Mouse (Mus musculus): Measurements from ENCODE around the gene Piezo1.
"Not testable (repeated sequence)": the region's sequence is repeated elsewhere in the genome, so short reads cannot be mapped to it uniquely, and the experiment has no call there.

Piezo1 gene

DNA sequence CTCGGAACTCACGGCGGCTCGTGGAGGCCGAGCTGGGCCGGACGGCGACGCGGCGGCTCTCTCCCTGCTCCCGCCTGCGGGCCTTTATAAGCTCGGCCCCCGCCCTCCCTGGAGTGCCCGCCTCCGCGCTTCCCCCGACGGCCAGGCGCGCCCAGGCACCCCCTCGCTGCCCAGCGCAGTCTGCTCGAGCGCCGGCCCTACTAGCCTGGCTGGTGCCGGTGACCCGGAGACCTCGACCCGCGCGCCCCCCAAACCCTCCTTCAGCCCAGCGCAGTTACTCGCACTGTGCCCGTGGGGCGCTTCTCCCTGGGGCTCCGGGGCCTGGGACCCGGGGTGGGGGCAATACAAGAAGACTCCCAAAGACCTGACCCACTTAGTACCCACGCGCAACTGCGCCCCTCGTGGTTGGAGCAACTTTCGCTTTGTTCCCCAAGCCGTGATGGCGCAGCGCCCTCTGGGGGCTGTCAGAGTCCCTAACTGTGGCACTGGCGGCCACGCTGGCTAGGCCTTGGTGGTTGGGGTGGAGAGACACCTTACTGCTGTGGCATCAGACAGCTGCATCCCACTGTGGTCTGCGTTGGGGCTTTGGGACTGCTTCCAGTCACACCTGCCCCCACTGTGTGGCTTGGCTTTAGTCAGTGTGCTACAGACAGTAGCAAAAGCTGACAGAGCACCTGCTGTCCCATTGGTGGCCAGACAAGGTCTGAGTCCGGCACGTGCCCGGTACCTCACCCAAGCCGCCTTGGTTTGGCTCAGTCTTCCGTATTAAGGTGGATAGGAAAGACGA, at the start of gene Piezo1:
Gene Piezo1 (minus strand): TSS at position 65 of the 787 bp plus-strand sequence.
- peak; percentile 63 to 85 for DNase-seq (ENCODE audit: low spot score in 2 of 2)

DNA sequence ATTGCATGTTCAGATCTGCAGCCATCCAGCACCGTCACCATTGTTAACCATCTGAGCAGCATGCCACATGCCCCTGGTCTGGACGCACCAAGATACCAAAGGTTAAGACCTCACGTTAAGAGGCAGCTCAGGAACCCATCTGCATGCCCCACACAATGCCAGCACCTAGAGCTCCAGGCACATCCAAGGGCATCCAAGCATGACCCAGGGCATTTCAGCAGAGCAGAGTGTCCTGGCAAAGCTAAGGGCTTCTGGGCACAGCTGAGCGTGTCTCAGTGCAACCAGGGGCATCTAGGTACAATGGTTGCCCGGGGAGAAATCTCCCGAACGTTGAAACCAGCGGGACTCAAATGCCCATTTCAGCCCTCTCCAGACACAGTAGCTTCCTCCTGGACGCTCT, 49.5 kb upstream of the Piezo1 start:
- no peak for DNase-seq (ENCODE audit: low spot score in 2 of 2)

DNA sequence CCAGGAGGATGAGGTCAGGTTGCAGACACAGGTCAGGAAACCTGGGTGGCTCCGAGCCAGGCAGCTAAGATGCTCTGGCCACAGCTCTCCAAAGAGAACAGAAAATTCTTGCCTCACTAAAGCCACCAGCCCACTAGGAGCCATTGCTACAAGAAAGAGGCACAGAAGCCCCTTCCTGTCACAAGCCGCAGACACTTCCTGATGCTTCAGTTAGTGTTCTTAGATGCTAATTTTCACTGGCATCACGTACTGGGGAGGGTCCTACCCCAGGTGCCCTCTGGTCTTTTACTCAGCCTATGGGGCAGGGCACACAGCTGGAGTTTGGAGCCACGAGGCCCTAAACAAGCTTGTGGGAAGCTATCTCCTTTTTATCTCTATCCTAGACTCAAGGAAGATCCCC, 44.9 kb upstream of the Piezo1 start:
- DNase-seq (ENCODE audit: low spot score in 2 of 2) = no peak

DNA sequence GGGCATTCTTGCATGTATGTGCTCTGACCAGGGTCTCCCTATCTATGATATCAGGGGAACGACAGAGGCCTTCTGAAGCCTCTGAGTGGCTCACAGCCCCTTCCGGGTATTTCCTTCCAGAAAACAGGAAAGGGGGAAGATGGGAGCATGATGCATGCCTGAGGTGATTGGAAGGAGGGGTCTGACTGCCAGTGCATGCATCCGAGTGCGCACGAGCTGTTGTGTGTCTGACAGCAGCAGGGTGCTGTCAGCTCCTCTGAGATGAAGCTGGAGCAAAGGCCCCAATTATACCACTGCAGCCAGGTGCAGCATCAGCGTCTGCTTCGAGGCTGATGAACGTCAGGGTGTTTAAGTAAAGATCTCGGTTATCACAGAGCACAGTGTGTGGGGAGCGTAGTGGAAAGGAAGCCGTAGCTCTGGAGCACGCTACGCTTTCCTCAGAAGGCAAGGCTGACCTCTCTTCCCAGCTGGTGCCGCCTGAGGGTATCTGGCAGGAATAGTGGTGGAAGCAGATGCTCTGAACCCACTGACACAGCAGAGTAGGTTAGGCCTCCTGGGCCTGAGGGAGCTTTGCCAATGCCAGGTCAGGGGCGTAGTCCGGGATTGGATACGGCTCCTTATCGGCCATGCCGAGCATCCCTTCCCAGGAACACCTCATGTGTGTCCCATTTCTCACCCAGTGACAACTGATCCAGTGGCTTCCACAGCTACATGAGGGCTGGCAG, 42.8 kb upstream of the Piezo1 start:
- peak in 1 of 2 experiments; percentile 26 for DNase-seq (ENCODE audit: low spot score in 2 of 2)

DNA sequence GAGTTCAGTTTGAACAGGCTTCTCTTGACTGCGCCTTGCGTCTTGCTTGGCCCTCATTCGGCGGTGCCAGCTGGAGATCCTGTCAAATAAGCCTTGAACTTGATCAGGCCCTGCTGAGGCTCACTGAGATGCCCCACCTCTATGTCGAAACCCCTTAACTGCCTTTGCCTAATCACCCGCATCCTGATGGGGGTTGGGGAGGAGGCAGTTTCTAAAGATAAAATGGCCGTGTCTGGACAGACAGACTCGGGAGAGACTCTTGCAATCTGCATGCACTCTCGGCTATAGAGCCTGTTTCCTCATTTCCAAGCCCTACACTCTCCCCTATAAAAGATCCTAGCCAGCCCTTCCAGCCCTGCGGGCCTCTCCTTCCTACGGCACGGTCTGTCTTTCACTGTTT, 42.1 kb upstream of the Piezo1 start:
- no peak for DNase-seq (ENCODE audit: low spot score in 2 of 2)

DNA sequence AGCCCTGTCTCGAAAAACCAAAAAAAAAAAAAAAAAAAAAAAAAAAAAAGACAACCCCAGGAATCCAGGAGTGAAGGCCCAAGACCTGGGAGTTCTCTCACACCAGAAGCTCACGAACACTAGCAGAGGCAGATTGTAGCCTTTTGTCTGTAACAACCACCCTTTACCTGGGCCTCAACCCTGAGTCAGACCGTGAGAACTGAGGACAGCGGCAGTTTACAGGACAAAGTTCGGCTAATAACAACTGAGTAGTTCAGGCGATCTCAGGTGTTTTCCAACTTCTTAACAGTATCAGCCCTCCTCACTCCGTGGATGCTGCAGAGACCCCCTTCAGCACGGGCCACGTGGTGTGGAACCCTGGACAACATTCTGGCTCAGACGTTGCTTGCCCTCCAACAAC, 35.6 kb upstream of the Piezo1 start:
- no peak for DNase-seq (ENCODE audit: low spot score in 2 of 2)

DNA sequence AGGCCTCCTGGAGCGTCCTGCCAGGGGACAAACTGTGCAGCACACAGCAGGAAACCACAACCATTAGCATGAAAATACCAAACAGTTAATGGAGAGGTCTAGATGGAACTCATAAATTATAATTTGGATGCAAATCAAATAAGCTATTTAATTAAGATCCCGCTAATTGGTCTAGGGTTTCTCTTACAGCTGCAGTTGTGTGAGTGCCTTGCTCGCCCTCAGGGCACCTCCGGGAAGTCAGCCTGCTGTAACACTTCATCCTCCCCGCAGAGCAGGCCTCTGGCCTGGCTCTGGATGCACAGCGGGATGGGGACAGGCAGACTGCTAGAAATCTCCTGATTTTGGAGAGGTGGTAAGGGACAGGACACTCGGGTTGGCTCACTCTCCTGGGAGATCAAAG, 35.0 kb upstream of the Piezo1 start:
- no peak for DNase-seq (ENCODE audit: low spot score in 2 of 2)

DNA sequence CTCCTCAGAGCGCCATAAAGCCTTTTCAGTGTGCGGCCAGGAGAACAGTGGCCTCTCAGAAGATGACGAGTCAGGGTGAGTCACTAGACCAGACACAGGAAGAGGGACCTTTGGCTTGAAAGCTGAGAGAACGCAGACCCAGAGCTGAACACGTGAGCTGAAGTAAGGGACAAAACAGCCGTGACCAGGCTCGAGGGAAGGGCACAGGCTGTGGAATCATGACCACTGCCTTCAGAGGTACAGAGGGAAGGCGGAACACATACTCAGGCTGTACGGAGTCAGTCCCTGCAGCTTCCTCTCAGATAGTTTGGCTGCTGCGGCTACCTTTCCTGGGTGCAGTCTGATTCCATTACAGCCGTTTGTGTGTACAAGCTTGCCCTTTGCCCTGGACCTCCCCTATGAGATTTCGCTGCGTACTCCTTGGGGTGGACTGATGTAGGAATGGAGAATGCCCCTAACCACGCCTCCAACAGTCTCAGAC, 34.3 kb upstream of the Piezo1 start:
- no peak for DNase-seq (ENCODE audit: low spot score in 2 of 2)

DNA sequence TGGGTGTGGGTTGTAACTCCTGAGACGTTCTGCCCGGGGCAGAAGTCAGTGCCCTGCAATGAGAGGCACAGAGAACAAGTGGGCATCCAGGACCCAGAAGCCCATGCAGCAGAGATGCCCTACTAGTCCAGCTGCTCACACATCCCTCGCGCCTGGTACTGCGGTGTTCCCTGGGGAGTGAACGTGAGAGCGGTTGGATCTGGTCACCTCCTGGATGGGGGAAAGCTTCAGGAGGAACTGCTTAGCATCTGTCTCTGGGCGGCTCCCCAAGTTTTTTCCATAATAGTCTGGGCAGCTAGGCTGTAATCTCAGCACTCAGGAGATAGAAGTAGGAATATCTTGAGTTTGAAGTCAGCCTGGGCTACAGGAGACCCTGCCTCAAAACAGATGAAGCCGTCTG, 33.9 kb upstream of the Piezo1 start:
- no peak for DNase-seq (ENCODE audit: low spot score in 2 of 2)

DNA sequence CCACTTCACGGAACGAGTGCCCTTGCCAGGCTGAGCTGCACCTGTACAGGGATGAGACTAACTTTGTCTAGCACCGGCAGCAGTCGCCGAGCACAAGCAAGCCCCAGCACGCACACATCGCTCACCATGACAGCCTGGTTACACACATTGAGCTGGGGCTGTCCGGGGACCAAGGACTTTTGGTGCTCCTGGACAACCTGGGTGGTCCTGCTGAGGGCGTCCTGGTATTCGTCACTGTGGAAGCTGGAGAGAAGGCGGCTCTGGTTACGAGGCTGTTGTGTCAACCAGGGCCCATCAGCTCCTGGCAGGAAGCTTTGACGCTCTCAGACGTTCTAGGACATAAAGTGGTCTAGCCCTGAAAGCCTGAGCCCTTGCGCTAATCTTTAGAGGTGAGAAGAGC, 29.8 kb upstream of the Piezo1 start:
- DNase-seq (ENCODE audit: low spot score in 2 of 2) = no peak

DNA sequence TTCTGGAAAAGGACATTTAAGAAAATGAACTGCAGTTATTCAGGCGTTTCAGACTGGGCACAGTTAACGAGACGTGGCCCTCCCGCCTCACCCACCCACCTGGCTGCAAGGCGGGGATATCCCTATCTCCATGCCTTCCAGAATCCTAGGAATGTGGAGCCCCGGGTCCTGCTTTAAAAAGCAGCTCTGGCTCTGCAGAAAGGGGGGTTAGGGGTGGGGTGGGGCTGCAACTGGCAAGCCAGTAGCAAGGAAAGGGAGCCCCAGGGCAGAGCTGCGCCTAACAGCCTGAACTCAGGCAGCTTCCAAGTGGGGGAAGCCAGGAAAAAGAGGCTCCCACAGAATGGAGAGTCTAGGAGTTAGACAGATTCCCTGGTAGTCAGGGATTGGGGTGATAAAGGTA, 28.1 kb upstream of the Piezo1 start:
- no peak for DNase-seq (ENCODE audit: low spot score in 2 of 2)

DNA sequence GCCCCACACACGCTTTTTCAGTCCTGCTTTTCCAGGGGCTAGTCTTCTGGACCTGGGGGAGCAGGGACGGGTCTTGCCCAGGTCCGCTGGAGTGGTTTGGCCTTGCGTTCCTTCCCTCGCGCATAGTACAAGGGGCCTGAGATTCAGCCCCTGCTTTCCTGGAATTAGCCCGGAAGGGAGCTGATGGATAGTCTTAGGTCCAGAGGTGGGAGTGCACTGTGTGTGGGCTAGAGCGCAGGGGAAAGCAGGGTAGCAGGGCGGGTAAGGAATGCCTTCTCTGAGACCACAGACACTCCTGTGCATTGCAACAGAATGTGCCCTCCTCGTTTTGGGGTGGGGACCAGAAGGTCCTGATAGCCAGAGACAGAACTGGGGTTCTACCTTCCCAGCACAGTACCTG, 26.0 kb upstream of the Piezo1 start:
- DNase-seq (ENCODE audit: low spot score in 2 of 2) = no peak

DNA sequence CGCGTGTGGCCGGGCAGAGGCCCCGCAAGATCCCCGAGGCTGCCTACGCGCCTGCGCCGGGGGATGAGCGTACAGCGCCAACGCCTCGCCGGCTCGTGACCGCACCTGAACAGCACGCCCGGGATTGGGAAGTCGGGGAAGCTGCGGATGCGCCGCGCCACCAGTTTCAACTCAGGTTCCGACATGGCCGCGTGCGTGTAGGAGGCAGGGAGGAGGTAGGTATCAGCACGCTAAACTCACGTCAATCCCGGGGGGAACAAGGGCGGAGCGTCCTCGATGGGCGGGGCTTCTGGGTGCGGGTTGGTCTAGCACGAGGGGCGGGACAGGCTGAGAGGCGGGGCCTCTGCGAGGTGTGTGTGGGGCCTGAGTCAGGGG, 25.5 kb upstream of the Piezo1 start, which contains the start of gene Aprt:
Gene Aprt (minus strand): TSS at position 262 of the 375 bp plus-strand sequence.
- DNase-seq (ENCODE audit: low spot score in 2 of 2) = peak; percentile 67 to 85

DNA sequence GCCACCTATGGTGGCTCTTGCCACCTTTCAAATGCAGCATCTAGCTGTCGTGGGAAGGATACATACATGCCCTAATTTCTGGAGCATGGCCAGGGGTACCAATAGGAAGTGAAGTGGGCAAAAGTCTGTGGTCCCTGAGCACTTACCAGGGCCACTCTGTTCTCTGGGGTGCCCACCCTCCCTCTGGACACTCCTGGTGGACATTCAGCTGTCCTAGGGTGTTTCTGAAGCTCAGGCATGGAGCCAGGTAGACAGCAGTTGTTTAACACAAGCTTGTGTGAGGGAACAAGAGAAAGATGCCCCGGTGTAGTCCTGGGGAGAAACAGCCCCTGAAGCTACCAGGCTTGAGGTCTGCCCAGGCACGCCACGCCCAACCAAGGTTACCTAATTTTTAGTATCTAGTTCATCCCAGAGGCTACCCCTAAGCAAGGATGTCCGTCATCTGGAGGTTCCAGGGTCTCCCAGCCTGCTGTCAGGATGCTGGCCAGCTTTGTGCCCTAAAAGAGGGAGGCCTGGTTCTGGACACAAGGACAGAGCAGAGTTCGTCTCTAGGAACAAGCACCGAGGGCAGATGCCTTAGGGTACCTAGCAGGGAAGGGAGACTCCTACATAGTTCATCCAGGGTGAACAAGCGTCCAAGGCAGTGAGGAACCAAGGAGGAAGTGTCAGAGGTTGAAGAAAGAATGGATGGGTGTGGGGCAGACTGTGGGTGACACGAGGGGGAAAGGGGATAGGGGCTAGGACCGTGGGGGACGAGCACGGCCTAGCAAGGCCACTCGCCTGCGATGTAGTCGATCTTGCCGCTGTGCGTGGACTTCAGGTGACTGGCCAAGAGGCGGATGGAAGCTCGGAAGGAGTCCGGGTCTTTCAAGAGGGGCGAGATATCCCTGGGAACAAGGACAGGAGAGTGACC, 24.9 kb upstream of the Piezo1 start:
- no peak for DNase-seq (ENCODE audit: low spot score in 2 of 2)

DNA sequence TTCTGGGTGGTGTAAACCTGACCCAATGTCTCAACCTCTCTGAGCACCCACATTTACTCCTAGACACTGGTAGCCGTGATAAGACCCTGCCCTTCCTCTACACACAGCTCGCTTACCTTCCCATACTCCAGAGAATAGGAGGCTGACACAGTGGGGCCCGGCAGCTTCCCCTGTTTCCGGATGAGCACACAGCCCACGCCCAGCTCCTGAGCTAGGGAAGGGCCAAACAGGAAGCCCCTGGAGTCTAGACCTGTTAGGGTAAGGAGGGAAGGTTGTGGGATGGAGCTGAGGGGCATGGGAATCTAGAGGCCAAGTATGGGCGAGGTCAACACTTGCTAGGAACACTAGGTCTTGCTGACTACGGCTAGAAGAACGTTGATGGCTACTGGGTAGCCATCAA, 24.2 kb upstream of the Piezo1 start:
- DNase-seq (ENCODE audit: low spot score in 2 of 2) = no peak

DNA sequence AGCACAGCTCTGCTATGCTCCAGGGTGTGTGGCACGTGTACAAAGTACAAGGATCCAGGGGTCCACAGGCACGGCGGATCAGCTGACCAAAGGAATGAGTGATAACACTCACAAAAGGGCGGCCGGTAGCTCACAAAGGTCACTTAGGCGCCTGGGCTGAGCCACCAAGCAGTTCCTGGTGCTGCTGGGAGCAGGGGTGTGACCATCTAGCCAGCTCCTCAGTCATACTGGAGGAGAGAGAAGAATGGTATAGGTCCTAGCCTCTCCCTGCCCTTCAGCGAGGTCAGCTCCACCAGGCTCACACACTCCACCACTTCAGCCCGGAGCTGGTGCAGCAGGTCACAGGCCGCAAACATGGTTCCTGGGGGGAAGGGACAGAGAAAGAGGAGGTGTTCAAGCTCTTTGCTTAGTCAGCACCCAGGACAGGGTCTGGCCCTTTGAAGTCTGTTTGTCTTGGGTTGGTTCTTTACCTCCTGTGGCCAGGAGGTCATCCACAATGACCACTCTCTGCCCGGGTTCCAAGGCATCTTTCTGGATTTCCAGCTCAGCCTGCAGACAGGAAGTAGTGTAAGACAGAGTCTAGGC, 23.6 kb upstream of the Piezo1 start:
- no peak for DNase-seq (ENCODE audit: low spot score in 2 of 2)

DNA sequence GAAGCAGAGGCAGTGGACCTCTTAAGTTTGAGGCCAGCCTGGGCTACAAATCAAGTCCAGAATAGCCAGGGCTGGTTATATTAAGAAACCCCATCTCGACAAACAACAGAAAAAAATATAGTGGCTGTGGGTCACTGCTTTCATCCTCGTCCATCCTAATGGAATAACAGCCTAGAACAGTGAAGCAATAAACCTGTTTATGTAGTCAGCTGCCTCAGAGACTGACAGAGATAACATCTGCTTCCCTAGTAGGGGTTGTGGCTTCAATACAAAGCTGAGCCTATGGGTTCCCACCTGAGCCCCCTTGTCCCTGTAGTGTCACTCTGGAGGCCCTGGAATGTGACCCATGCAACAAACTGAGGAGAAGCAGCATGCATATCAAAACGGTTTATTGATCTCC, 23.1 kb upstream of the Piezo1 start:
- no peak for DNase-seq (ENCODE audit: low spot score in 2 of 2)

DNA sequence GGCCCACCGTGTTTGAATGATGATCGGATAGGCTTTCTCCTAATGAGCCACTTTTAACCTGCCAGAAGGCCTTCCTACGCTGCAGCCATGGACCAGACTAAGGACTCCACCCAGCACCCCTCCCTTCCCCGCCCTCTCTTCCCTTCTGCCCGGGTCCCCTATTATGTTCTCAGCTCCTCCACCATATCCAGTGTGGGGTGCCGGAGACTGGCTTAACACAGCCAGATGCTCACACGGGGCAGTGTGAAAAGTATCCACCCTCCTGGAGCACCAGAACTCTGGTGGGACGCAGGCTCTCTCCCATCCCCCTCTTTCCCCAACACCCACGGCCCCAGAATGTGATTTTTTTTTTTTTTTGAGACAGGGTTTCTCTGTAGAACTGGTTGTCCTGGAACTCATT, 22.4 kb upstream of the Piezo1 start:
- DNase-seq (ENCODE audit: low spot score in 2 of 2) = no peak

DNA sequence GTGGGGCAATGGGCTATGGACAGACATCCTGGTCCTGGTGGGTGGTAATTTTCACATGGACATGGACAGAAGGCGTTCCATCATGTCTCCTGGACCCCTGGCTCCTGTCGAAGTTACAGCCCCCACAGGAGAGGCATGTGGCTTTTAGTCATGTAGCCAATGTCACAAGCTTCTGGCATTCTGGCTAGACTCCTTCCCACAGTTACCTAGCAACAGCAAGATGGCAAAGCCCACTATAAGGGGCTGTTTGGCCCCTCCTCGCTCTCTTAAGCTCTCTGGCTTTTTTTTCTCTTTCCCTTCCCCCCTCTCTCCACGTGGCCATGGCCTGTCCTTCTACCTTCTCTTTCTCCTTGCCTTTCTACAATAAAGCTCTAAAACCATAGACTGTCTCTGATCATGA, 22.0 kb upstream of the Piezo1 start:
- not testable (repeated sequence) for DNase-seq (ENCODE audit: low spot score in 2 of 2)

DNA sequence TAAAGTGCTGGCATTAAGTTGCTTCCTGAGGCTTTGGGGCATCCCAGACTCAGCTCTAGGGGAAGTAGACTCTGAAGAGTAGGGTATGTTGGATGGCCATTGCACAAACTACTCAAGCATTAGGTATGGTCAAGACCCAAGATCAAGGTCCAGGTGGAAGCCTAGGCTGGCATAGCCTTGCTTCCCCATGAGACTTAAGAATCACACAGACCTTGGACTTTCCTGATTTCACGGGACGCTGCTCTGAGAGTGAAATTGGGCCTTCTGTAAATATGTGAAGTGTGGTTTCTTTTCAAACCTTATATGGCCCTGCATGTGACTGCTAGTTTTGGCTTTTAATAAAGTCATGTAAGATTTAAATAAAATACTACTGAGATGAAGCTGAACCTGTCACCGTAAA, 21.6 kb upstream of the Piezo1 start:
- DNase-seq (ENCODE audit: low spot score in 2 of 2) = no peak

DNA sequence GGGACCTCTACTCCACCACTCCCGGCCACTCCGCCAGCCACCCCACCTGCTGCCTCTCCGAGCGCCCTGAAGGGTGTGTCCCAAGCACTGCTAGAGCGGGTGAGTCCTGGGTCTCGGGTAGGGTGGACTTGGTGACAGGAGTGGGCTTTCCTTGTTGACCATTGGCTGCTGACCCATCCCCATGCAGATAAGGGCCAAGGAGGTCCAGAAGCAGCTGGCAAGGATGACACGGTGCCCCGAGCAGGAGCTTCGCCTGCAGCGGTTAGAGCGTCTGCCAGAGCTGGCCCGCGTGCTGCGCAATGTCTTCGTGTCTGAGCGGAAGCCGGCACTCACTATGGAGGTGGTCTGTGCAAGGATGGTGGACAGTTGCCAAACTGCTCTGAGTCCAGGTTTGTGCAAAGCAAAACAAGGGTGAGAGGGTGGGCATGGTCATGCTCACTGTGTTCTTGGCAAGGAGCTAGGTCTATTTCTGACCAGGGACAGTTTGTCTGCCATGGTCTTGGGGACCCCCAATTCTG, 20.7 kb upstream of the Piezo1 start:
- no peak for DNase-seq (ENCODE audit: low spot score in 2 of 2)

DNA sequence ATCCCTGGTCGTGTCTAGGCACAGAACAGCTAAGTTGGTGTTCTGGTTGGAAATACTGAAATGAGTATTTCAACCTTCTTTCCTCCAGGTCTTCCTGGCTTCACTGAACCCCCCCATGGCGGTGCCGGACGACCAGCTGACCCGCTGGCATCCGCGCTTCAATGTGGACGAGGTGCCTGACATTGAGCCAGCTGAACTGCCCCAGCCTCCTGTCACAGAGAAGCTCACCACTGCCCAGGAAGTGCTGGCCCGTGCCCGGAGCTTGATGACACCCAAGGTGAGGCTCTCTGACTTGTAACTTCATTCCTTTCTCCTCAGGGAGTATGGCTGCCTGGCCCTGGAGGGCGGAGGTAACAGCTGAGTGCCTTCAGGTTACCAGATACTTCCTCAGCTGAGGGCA, 20.0 kb upstream of the Piezo1 start:
- DNase-seq (ENCODE audit: low spot score in 2 of 2) = no peak

All from cerebellum, postnatal 4 days (tissue).